Mouse (Mus musculus) bone marrow, adult 2 months (tissue): ENCODE measurements around the gene Zfp36.

Experiments used
- CTCF ChIP-seq: fragments of 200-500 bp; IDR thresholded peaks from 2 replicates; pipeline ENCODE4 v1.5.1; 2011; ENCODE audit warnings: low read length, control low read depth; ENCODE audit not compliant: control insufficient read depth, insufficient read depth
- POLR2A ChIP-seq: fragments of 200-500 bp; IDR thresholded peaks from 2 replicates; pipeline ENCODE4 v1.6.1; 2011; ENCODE audit warnings: low read depth, mild to moderate bottlenecking, control low read depth, low read length, borderline replicate concordance; ENCODE audit not compliant: control insufficient read depth

- no peak for TF ChIP-seq POLR2A
- TF ChIP-seq CTCF: no peak
Observed at GRCm38 (mm10) chr7:28423018-28423417, 43.0 kb upstream of the Zfp36 start.
